Mouse (Mus musculus): ENCODE measurements around the gene Mboat1. TPM values are rescaled to one million over a fixed set of nuclear protein-coding genes. Genes with fewer than 3 reads are reported as not detected.
A peak's percentile ranks its signal among the peaks of the same experiment; 100 is the strongest.

The Mboat1 gene
- polyA plus RNA-seq, 1 experiment from 2014 or later, result 2.6 TPM

DNA sequence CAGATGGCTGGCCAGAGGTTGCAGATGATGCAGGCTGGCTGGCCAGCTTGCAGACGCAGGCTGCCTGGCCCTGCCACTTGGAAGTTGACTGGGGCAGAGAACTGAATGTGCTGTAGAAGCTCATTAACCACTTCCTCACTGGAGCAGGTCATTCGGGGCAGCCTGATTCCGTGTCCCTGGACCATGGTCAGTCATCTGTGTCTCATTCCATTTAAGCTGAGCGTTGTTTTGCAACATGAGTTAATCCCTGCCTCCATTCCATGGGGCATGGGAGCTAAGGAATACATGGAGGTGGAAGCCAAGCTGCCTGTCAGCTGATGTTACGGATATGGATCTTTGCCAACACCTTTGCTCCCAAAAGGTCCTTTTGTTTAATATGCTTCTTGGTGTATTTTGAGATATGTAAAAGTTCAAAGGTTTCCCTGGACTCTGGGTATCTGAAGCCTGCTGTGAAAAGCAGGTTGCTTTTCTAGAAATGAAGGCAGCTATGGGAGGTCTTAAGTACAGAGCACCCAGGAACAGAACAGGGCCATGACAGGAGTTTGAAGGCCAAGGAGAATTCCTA is 114.1 kb downstream of the Mboat1 start:
- Histone ChIP-seq H3K9ac (no peak overlapping the region), H3K9me3 (replicated peaks) (no peaks in the 10 kb centered on the region), H3K4me1 (replicated peaks) (peaks cover 21% of the 10 kb centered on the region), H3K27ac (ENCODE audit: poor library complexity, severe bottlenecking) (no peak overlapping the region), H3K27me3 (replicated peaks) (0 out of 2 replicates have a peak, but pooled peaks cover 4% of the 10 kb centered on the region), H3K4me2 (no peak overlapping the region), H3K4me3 (no peak overlapping the region), H3K36me3 (no peaks in the 10 kb centered on the region)
- ATAC-seq (ENCODE audit: insufficient number of reproducible peaks, low FRiP score), result no peak
- WGBS, result 70% methylated on average over 5 of the region's 5 CpGs

GRCm38 (mm10) chr13:30251431-30251830 is 115.1 kb downstream of the Mboat1 start:
- Histone ChIP-seq H3K9ac (no peak overlapping the region), H3K4me2 (no peak overlapping the region), H3K36me3 (no peaks in the 10 kb centered on the region), H3K27ac (ENCODE audit: poor library complexity, severe bottlenecking) (no peak overlapping the region), H3K4me1 (replicated peaks) (peaks cover 21% of the 10 kb centered on the region), H3K4me3 (no peak overlapping the region), H3K9me3 (replicated peaks) (no peaks in the 10 kb centered on the region), H3K27me3 (replicated peaks) (0 out of 2 replicates have a peak, but pooled peaks cover 4% of the 10 kb centered on the region)
- ATAC-seq (ENCODE audit: insufficient number of reproducible peaks, low FRiP score), result no peak
- WGBS, result 76% methylated on average over 3 of the region's 3 CpGs

DNA sequence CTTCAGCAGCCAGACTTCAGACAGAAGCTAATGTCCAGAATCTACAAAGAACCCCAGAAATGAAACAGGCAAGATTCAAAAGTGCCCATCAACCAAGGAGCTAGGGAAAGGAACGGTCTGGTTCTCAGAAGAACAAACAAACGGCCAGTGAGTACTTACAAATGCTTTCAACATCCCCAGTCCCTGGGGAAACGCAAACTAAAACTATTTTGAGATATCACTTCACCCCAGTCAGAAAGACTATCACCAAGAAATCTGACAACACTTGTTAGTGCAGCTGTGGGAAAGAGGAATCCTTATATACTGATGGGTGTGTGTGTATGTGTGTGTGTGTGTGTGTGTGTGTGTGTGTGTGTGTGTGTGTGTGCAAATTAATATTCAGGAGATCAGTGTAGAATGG is 116.4 kb downstream of the Mboat1 start:
- peaks cover 21% of the 10 kb centered on the region for H3K4me1 ChIP-seq (replicated peaks)
- no peak overlapping the region for H3K4me2 ChIP-seq
- H3K36me3 ChIP-seq, result no peaks in the 10 kb centered on the region
- WGBS, result 18% methylated on average over 3 of the region's 3 CpGs
- H3K27me3 ChIP-seq (replicated peaks), result 0 out of 2 replicates have a peak, but pooled peaks cover 4% of the 10 kb centered on the region
- ATAC-seq (ENCODE audit: insufficient number of reproducible peaks, low FRiP score), result no peak
- no peak overlapping the region for H3K9ac ChIP-seq
- no peaks in the 10 kb centered on the region for H3K9me3 ChIP-seq (replicated peaks)
- H3K27ac ChIP-seq (ENCODE audit: poor library complexity, severe bottlenecking), result no peak overlapping the region
- no peak overlapping the region for H3K4me3 ChIP-seq

DNA sequence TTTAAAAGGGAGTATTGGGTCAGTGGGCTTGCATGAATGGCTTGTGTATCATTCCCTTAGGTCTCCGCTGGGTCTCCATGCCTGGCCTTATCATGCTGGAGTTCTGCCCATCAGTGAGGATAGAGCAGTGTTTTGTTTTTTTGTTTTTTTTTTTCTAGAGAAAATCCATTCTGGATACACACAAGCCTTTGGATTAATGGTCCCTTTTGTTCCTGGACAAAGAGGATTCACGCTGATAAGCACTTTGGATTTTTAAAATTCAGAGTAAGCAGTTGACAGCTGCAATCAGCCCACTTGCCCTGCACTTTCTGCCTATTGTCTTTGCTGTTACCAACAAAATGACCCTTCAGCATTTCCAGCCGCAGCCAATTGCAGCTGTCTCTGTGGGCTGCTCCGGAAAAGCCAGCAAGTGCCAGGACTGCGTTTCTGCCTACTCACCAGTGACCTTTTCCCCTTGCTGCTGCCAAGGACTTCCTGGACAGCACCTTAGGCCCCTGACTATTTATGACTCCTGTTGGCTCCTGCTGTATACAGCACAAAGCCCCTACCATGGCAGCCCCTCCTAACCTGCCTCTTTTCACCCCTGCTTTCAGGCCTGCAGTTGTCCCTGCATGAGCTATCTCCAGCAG is 117.5 kb downstream of the Mboat1 start:
- no peaks in the 10 kb centered on the region for H3K36me3 ChIP-seq
- H3K4me2 ChIP-seq, result no peak overlapping the region
- no peak for ATAC-seq (ENCODE audit: insufficient number of reproducible peaks, low FRiP score)
- H3K27me3 ChIP-seq (replicated peaks), result 0 out of 2 replicates have a peak, but pooled peaks cover 4% of the 10 kb centered on the region
- peak overlapping the region; percentile 59 for H3K27ac ChIP-seq (ENCODE audit: poor library complexity, severe bottlenecking)
- no peak overlapping the region for H3K9ac ChIP-seq
- no peaks in the 10 kb centered on the region for H3K9me3 ChIP-seq (replicated peaks)
- H3K4me1 ChIP-seq (replicated peaks), result peaks cover 21% of the 10 kb centered on the region
- no peak overlapping the region for H3K4me3 ChIP-seq
- WGBS, result 18% methylated on average over 5 of the region's 5 CpGs

- H3K4me2 ChIP-seq, result no peak overlapping the region
- no peaks in the 10 kb centered on the region for H3K36me3 ChIP-seq
- H3K9ac ChIP-seq, result no peak overlapping the region
- WGBS, result 80% methylated on average over 6 of the region's 6 CpGs
- H3K4me3 ChIP-seq, result no peak overlapping the region
- no peak overlapping the region for H3K27ac ChIP-seq (ENCODE audit: poor library complexity, severe bottlenecking)
- H3K4me1 ChIP-seq (replicated peaks), result peaks cover 21% of the 10 kb centered on the region
- no peaks in the 10 kb centered on the region for H3K9me3 ChIP-seq (replicated peaks)
- ATAC-seq (ENCODE audit: insufficient number of reproducible peaks, low FRiP score), result no peak
- 0 out of 2 replicates have a peak, but pooled peaks cover 4% of the 10 kb centered on the region for H3K27me3 ChIP-seq (replicated peaks)
Observed at GRCm38 (mm10) chr13:30254421-30254820, 118.1 kb downstream of the Mboat1 start.

- Histone ChIP-seq H3K9me3 (replicated peaks) (no peaks in the 10 kb centered on the region), H3K36me3 (no peaks in the 10 kb centered on the region), H3K4me3 (no peak overlapping the region), H3K27ac (ENCODE audit: poor library complexity, severe bottlenecking) (no peak overlapping the region), H3K9ac (no peak overlapping the region), H3K4me1 (replicated peaks) (peaks cover 7% of the 10 kb centered on the region), H3K4me2 (no peak overlapping the region), H3K27me3 (replicated peaks) (no peaks in the 10 kb centered on the region)
- WGBS, result 57% methylated on average over 10 of the region's 10 CpGs
- ATAC-seq (ENCODE audit: insufficient number of reproducible peaks, low FRiP score), result no peak
Observed at GRCm38 (mm10) chr13:30258802-30259201, 122.5 kb downstream of the Mboat1 start.

DNA sequence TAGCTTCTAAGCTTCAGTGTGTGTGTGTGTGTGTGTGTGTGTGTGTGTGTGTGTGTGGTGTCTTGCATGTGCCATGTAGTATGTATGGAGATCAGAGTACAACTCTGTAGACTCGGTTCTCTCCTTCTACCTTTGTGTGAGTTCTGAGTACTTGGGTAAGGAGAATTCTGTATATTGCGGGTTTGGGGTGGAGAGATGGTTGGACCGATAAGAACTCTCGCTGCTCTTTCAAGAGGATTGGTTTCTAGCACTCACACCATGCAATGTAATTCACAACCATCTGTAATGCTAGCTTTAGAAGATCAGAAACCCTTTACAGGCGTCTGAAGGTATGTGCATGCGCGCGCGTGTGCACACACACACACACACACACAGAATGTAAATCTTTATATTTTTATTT is 123.0 kb downstream of the Mboat1 start:
- Histone ChIP-seq H3K4me1 (replicated peaks) (peaks cover 2% of the 10 kb centered on the region; the same call in 1 of the 2 replicates), H3K4me2 (no peak overlapping the region), H3K4me3 (no peak overlapping the region), H3K27ac (ENCODE audit: poor library complexity, severe bottlenecking) (no peak overlapping the region), H3K36me3 (no peaks in the 10 kb centered on the region), H3K27me3 (replicated peaks) (no peaks in the 10 kb centered on the region), H3K9me3 (replicated peaks) (no peaks in the 10 kb centered on the region), H3K9ac (no peak overlapping the region)
- no peak for ATAC-seq (ENCODE audit: insufficient number of reproducible peaks, low FRiP score)
- WGBS, result 85% methylated on average over 9 of the region's 9 CpGs

DNA sequence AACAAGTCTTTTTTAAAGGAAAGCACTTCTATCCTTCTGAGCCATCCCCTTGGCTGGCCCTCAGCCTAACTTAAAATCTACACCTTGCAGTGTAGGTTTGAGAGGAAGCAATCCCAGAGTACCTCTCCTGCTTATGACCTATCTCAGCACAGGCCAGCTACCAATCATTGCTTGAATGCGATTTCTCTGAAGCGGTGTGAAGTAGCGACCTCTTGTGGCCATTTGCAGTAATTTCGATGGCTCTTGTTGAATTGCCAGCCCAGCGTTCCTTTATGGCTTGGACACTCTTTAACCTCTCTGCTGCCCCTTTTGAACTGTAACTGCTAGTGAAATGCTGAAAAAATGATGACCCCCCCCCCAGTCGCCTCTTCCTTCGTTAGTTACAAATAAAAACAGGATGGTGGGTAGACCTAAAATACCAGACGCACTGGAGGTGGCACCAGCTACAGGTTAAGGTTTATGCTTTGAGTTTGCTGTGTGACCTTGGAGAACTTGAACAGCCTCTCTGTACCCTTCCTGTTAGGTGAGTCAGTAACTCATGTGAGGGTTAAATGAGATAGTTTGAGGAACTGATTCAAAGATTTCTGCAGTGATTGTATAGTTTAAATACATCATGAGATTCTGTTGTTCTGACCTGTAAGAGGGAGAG is 123.7 kb downstream of the Mboat1 start:
- H3K27ac ChIP-seq (ENCODE audit: poor library complexity, severe bottlenecking), result no peak overlapping the region
- no peaks in the 10 kb centered on the region for H3K4me1 ChIP-seq (replicated peaks)
- H3K27me3 ChIP-seq (replicated peaks), result no peaks in the 10 kb centered on the region
- H3K9me3 ChIP-seq (replicated peaks), result no peaks in the 10 kb centered on the region
- no peak overlapping the region for H3K4me3 ChIP-seq
- H3K9ac ChIP-seq, result no peak overlapping the region
- H3K36me3 ChIP-seq, result no peaks in the 10 kb centered on the region
- WGBS, result 14% methylated on average over 8 of the region's 8 CpGs
- ATAC-seq (ENCODE audit: insufficient number of reproducible peaks, low FRiP score), result no peak
- no peak overlapping the region for H3K4me2 ChIP-seq

DNA sequence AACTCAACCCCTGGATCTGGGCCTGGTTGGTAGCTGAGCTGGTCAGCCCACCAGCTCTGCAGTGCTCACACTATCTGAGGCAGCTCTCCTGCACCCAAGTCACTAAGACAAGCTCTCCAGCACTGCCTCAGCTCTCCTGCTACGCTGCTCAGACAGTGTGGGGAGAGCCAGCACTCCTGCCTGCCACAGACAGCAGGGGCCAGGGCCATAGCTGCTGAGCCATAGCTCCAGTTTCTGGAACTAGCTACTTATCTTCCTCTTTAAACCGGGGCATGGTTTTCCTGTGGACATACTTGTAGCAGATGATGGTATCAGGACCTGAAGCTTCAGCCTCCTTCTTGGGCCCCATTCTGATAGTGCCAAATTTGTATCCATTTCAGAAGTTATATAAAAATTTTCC is 127.4 kb downstream of the Mboat1 start:
- ATAC-seq (ENCODE audit: insufficient number of reproducible peaks, low FRiP score), result no peak

GRCm38 (mm10) chr13:30264303-30264702 is 128.0 kb downstream of the Mboat1 start:
- no peak overlapping the region for H3K9ac ChIP-seq
- no peaks in the 10 kb centered on the region for H3K4me1 ChIP-seq (replicated peaks)
- H3K4me2 ChIP-seq, result no peak overlapping the region
- no peak overlapping the region for H3K4me3 ChIP-seq
- no peak for ATAC-seq (ENCODE audit: insufficient number of reproducible peaks, low FRiP score)
- H3K27me3 ChIP-seq (replicated peaks), result no peaks in the 10 kb centered on the region
- H3K27ac ChIP-seq (ENCODE audit: poor library complexity, severe bottlenecking), result no peak overlapping the region
- WGBS, result 79% methylated on average over 12 of the region's 12 CpGs
- peaks cover 14% of the 10 kb centered on the region for H3K9me3 ChIP-seq (replicated peaks)
- no peaks in the 10 kb centered on the region for H3K36me3 ChIP-seq

More for the DNA sequence above, 127.4 kb downstream of the Mboat1 start:
- no peak overlapping the region for H3K4me3 ChIP-seq
- H3K27me3 ChIP-seq (replicated peaks), result no peaks in the 10 kb centered on the region
- peaks cover 8% of the 10 kb centered on the region; the same call in 1 of the 2 replicates for H3K9me3 ChIP-seq (replicated peaks)
- H3K9ac ChIP-seq, result no peak overlapping the region
- no peak overlapping the region for H3K27ac ChIP-seq (ENCODE audit: poor library complexity, severe bottlenecking)
- H3K4me2 ChIP-seq, result no peak overlapping the region
- 58% methylated on average over 2 of the region's 2 CpGs for WGBS
- H3K4me1 ChIP-seq (replicated peaks), result no peaks in the 10 kb centered on the region
- no peaks in the 10 kb centered on the region for H3K36me3 ChIP-seq

GRCm38 (mm10) chr13:30264765-30265164 is 128.5 kb downstream of the Mboat1 start:
- no peak overlapping the region for H3K4me2 ChIP-seq
- no peak for ATAC-seq (ENCODE audit: insufficient number of reproducible peaks, low FRiP score)
- no peak overlapping the region for H3K9ac ChIP-seq
- WGBS, result 75% methylated on average over 5 of the region's 5 CpGs
- no peak overlapping the region for H3K4me3 ChIP-seq
- H3K4me1 ChIP-seq (replicated peaks), result no peaks in the 10 kb centered on the region
- H3K36me3 ChIP-seq, result no peaks in the 10 kb centered on the region
- H3K27ac ChIP-seq (ENCODE audit: poor library complexity, severe bottlenecking), result no peak overlapping the region
- H3K27me3 ChIP-seq (replicated peaks), result no peaks in the 10 kb centered on the region
- peaks cover 14% of the 10 kb centered on the region for H3K9me3 ChIP-seq (replicated peaks)

Measured in heart, embryonic 12.5 days (tissue).